Mouse (Mus musculus): ENCODE measurements around the gene Creb5. TPM values are rescaled to one million over a fixed set of nuclear protein-coding genes. Genes with fewer than 3 reads are reported as not detected.

Gene Creb5
- total RNA-seq, 1 experiment: 1.1 TPM

- Histone ChIP-seq H3K27ac (ENCODE audit: insufficient read depth, low read depth, low read length, poor library complexity, severe bottlenecking) (no peak overlapping the region), H3K4me3 (ENCODE audit: insufficient read depth in 1 of 2, low read depth in 1 of 2, low read length in 2 of 2, poor library complexity in 1 of 2, severe bottlenecking in 1 of 2) (no peak overlapping the region), H3K9me3 (ENCODE audit: control insufficient read depth, insufficient read depth, low read depth, low read length) (no peaks in the 10 kb centered on the region), H3K36me3 (ENCODE audit: control insufficient read depth, insufficient read depth, low read length, poor library complexity, severe bottlenecking) (no peaks in the 10 kb centered on the region), H3K9ac (ENCODE audit: insufficient read depth, low read depth, low read length, poor library complexity, severe bottlenecking) (no peak overlapping the region), H3K4me1 (ENCODE audit: control insufficient read depth in 2 of 2, insufficient read depth in 2 of 2, low read length in 2 of 2, poor library complexity in 1 of 2) (no peaks in the 10 kb centered on the region)
- TF ChIP-seq HCFC1 (IDR thresholded peaks at IDR 0.05; ENCODE audit: borderline replicate concordance, insufficient read depth, low read length) (no peak), ZNF384 (IDR thresholded peaks at IDR 0.05; ENCODE audit: low read depth, low read length) (no peak), CHD2 (IDR thresholded peaks at IDR 0.05; ENCODE audit: low read depth, low read length) (no peak), ZC3H11A (IDR thresholded peaks at IDR 0.05; ENCODE audit: borderline replicate concordance, low read depth, low read length) (no peak), MAFK (IDR thresholded peaks at IDR 0.05; ENCODE audit: insufficient read depth, low read depth, low read length) (no peak)
- in situ Hi-C loops (cut with MboI; ENCODE audit: low sequenced_read_pairs in 2 of 2, unreplicated experiment in 2 of 2): no loop called here
- DNase-seq (ENCODE audit: low read depth, low spot score): no peak
Measured at GRCm38 (mm10) chr6:53662858-53663833, 376.1 kb downstream of the Creb5 start.

- Histone ChIP-seq H3K36me3 (ENCODE audit: control insufficient read depth, insufficient read depth, low read length, poor library complexity, severe bottlenecking) (no peaks in the 10 kb centered on the region), H3K9me3 (ENCODE audit: control insufficient read depth, insufficient read depth, low read depth, low read length) (no peaks in the 10 kb centered on the region), H3K9ac (ENCODE audit: insufficient read depth, low read depth, low read length, poor library complexity, severe bottlenecking) (no peak overlapping the region), H3K4me3 (ENCODE audit: insufficient read depth in 1 of 2, low read depth in 1 of 2, low read length in 2 of 2, poor library complexity in 1 of 2, severe bottlenecking in 1 of 2) (no peak overlapping the region), H3K27ac (ENCODE audit: insufficient read depth, low read depth, low read length, poor library complexity, severe bottlenecking) (no peak overlapping the region), H3K4me1 (ENCODE audit: control insufficient read depth in 2 of 2, insufficient read depth in 2 of 2, low read length in 2 of 2, poor library complexity in 1 of 2) (no peaks in the 10 kb centered on the region)
- in situ Hi-C loops (cut with MboI; ENCODE audit: low sequenced_read_pairs in 2 of 2, unreplicated experiment in 2 of 2): no loop called here
- DNase-seq (ENCODE audit: low read depth, low spot score): no peak
- no peak for TF ChIP-seq HCFC1 (IDR thresholded peaks at IDR 0.05; ENCODE audit: borderline replicate concordance, insufficient read depth, low read length)
- TF ChIP-seq ZC3H11A (IDR thresholded peaks at IDR 0.05; ENCODE audit: borderline replicate concordance, low read depth, low read length): no peak
- TF ChIP-seq ZNF384 (IDR thresholded peaks at IDR 0.05; ENCODE audit: low read depth, low read length): no peak
- no peak for TF ChIP-seq MAFK (IDR thresholded peaks at IDR 0.05; ENCODE audit: insufficient read depth, low read depth, low read length)
- TF ChIP-seq CHD2 (IDR thresholded peaks at IDR 0.05; ENCODE audit: low read depth, low read length): no peak
Measured at GRCm38 (mm10) chr6:53664759-53665158, 377.7 kb downstream of the Creb5 start.

GRCm38 (mm10) chr6:53666503-53666902 lies 379.4 kb downstream of the Creb5 start:
- DNase-seq (ENCODE audit: low read depth, low spot score): no peak
- TF ChIP-seq CHD2 (IDR thresholded peaks at IDR 0.05; ENCODE audit: low read depth, low read length) (no peak), HCFC1 (IDR thresholded peaks at IDR 0.05; ENCODE audit: borderline replicate concordance, insufficient read depth, low read length) (no peak), ZNF384 (IDR thresholded peaks at IDR 0.05; ENCODE audit: low read depth, low read length) (no peak), ZC3H11A (IDR thresholded peaks at IDR 0.05; ENCODE audit: borderline replicate concordance, low read depth, low read length) (no peak), MAFK (IDR thresholded peaks at IDR 0.05; ENCODE audit: insufficient read depth, low read depth, low read length) (no peak)
- H3K27ac ChIP-seq (ENCODE audit: insufficient read depth, low read depth, low read length, poor library complexity, severe bottlenecking): no peak overlapping the region

GRCm38 (mm10) chr6:53678307-53678706 lies 391.2 kb downstream of the Creb5 start:
- H3K9ac ChIP-seq (ENCODE audit: insufficient read depth, low read depth, low read length, poor library complexity, severe bottlenecking): no peak overlapping the region
- H3K36me3 ChIP-seq (ENCODE audit: control insufficient read depth, insufficient read depth, low read length, poor library complexity, severe bottlenecking): no peaks in the 10 kb centered on the region
- no peak for DNase-seq (ENCODE audit: low read depth, low spot score)
- no peaks in the 10 kb centered on the region for H3K9me3 ChIP-seq (ENCODE audit: control insufficient read depth, insufficient read depth, low read depth, low read length)
- in situ Hi-C loops (cut with MboI; ENCODE audit: low sequenced_read_pairs in 2 of 2, unreplicated experiment in 2 of 2): no loop called here
- no peak overlapping the region for H3K4me3 ChIP-seq (ENCODE audit: insufficient read depth in 1 of 2, low read depth in 1 of 2, low read length in 2 of 2, poor library complexity in 1 of 2, severe bottlenecking in 1 of 2)
- H3K4me1 ChIP-seq (ENCODE audit: control insufficient read depth in 2 of 2, insufficient read depth in 2 of 2, low read length in 2 of 2, poor library complexity in 1 of 2): no peaks in the 10 kb centered on the region; a peak in 1 of 4 replicates
- TF ChIP-seq ZC3H11A (IDR thresholded peaks at IDR 0.05; ENCODE audit: borderline replicate concordance, low read depth, low read length): no peak
- no peak for TF ChIP-seq HCFC1 (IDR thresholded peaks at IDR 0.05; ENCODE audit: borderline replicate concordance, insufficient read depth, low read length)
- no peak for TF ChIP-seq ZNF384 (IDR thresholded peaks at IDR 0.05; ENCODE audit: low read depth, low read length)
- no peak for TF ChIP-seq MAFK (IDR thresholded peaks at IDR 0.05; ENCODE audit: insufficient read depth, low read depth, low read length)
- no peak for TF ChIP-seq CHD2 (IDR thresholded peaks at IDR 0.05; ENCODE audit: low read depth, low read length)
- H3K27ac ChIP-seq (ENCODE audit: insufficient read depth, low read depth, low read length, poor library complexity, severe bottlenecking): no peak overlapping the region

More at GRCm38 (mm10) chr6:53666503-53666902, 379.4 kb downstream of the Creb5 start:
- no peaks in the 10 kb centered on the region for H3K9me3 ChIP-seq (ENCODE audit: control insufficient read depth, insufficient read depth, low read depth, low read length)
- H3K36me3 ChIP-seq (ENCODE audit: control insufficient read depth, insufficient read depth, low read length, poor library complexity, severe bottlenecking): no peaks in the 10 kb centered on the region
- H3K9ac ChIP-seq (ENCODE audit: insufficient read depth, low read depth, low read length, poor library complexity, severe bottlenecking): no peak overlapping the region
- in situ Hi-C loops (cut with MboI; ENCODE audit: low sequenced_read_pairs in 2 of 2, unreplicated experiment in 2 of 2): no loop called here
- no peak overlapping the region for H3K4me3 ChIP-seq (ENCODE audit: insufficient read depth in 1 of 2, low read depth in 1 of 2, low read length in 2 of 2, poor library complexity in 1 of 2, severe bottlenecking in 1 of 2)
- no peaks in the 10 kb centered on the region for H3K4me1 ChIP-seq (ENCODE audit: control insufficient read depth in 2 of 2, insufficient read depth in 2 of 2, low read length in 2 of 2, poor library complexity in 1 of 2)
